Mouse (Mus musculus) olfactory bulb, adult 2 months (tissue): ENCODE measurements around the gene Scin.

Experiments used
- CTCF ChIP-seq: fragments of 200-500 bp; IDR thresholded peaks from 2 replicates; pipeline ENCODE4 v1.5.1; 2012; ENCODE audit warnings: low read depth, mild to moderate bottlenecking, low read length, moderate library complexity; ENCODE audit not compliant: insufficient read depth
- POLR2A ChIP-seq: fragments of 200-500 bp; IDR thresholded peaks from 2 replicates; pipeline ENCODE4 v1.6.1; 2012; ENCODE audit warnings: mild to moderate bottlenecking, low read depth, low read length, moderate library complexity; ENCODE audit not compliant: insufficient read depth

- TF ChIP-seq CTCF (no peak), POLR2A (no peak)
Measured at GRCm38 (mm10) chr12:40023014-40023642, 110.9 kb downstream of the Scin start.
